Mouse (Mus musculus): ENCODE data around the gene Cfap300.

Gene Cfap300

GRCm38 (mm10) chr9:8042338-8043043, at the start of gene Cfap300:
Gene Cfap300, minus strand, starts transcription at chr9:8042823.
- DNase-seq (ENCODE audit: low read depth, low spot score): peak; percentile 97

- DNase-seq (ENCODE audit: low read depth, low spot score): no peak
These were observed 36.3 kb upstream of the Cfap300 start for GRCm38 (mm10) chr9:8078882-8079281.

DNA sequence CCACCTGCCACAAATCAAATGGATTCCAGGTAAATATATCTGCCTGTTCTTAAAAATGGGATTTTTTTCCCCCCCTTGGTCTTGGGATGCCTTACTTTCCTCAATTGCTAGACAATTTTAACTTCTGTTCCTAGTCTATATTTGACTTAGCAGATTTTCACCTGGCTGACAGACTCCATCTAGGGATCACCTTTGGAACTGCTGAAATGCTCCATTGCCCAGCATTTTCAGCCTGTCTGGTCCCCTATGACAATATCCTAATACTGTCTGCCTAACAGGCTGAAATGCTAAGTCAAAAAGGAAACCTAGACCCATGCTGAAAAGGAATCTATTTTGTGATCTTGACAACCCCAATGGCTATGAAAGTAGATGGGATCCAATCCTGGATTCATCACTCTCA, 31.7 kb upstream of the Cfap300 start:
- DNase-seq (ENCODE audit: low read depth, low spot score): peak; percentile 20

DNA sequence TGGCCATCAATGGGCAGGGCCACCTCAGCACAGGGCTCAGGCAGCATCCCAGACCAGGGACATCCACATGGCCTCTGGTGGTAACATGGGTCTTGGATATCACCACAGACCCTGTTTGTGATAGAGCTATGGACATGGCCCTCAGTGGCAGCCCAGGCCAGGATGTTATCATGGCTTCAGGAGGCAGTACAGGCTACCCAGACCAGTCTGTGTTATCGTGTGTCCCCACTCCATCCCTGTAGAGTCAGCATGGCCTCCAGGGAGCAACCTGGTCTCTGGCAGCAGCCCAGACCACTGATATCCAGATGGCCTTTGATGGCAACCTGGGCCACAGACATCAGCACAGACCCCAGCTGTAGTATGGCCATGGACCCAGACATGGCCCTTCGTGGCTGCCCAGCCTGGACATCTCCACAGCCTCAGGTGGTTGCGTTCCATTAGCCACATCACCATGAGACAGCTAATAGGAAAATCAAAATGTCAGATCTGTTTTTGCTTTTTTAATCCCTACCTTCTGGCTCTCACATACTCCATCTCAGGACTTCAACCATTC, 30.7 kb upstream of the Cfap300 start:
- no peak for DNase-seq (ENCODE audit: low read depth, low spot score)

GRCm38 (mm10) chr9:8059636-8060035, 17.0 kb upstream of the Cfap300 start:
- no peak for DNase-seq (ENCODE audit: low read depth, low spot score)

DNA sequence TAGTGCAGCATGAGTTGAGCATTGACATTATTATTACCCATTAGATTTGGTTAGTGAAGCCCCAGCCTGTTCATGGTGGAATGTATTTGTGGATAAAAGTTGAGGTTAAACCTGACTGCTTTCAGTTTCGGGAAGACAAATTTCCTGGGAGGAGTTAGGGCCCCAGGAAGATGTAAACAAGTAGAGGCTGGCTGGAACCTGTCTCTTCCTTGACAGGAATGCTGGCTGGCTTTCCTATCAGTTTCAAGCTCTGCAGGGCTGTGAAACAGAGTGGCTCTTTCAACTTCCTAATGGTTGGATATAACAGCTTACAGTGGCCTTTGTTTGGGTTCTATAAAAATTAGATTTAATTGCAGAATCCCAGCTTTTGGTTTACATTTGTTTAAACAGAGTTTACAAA, 12.2 kb upstream of the Cfap300 start:
- DNase-seq (ENCODE audit: low read depth, low spot score): peak; percentile 45

DNA sequence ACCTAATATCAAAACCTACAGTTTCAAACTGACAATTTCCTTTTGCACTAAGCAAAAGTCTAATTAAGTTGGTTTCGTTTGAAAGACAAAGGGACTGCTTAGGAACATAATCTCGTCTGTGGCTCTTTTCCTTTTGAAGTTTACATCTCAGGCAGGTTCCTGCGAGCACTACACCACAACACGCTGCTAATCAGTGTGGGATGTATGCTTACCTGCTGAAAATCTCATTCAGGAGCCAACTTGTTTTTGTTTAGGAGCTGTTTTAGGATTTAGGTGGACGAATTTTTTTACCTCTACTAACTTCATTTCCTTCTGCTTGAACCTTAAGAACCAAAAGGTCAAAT, 393 bp upstream of the Cfap300 start:
- no peak for DNase-seq (ENCODE audit: low read depth, low spot score)

- peak; percentile 84 for DNase-seq (ENCODE audit: low read depth, low spot score)
These were observed 7.1 kb downstream of the Cfap300 start for GRCm38 (mm10) chr9:8035546-8035945.

DNA sequence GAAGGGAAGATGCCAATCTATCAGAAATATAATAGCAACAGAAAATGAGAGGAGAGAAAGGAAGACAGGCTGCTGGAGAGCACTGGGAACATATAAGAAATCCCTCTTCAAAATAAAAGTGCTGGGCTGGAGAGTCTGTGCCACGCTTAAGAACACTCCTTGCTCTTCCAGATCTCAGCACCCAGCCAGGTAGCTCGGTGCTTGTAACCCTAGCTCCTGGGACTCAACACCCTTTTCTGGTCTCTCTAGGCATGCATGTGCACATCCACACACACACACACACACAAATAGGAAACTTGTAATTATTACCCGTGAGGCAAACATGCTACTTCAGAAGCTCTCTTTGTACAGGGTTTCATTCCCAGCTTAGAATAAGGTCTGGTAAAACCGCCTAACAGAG, 7.5 kb downstream of the Cfap300 start:
- DNase-seq (ENCODE audit: low read depth, low spot score): no peak

- no peak for DNase-seq (ENCODE audit: low read depth, low spot score)
These were observed 8.5 kb downstream of the Cfap300 start for GRCm38 (mm10) chr9:8034143-8034542.

DNA sequence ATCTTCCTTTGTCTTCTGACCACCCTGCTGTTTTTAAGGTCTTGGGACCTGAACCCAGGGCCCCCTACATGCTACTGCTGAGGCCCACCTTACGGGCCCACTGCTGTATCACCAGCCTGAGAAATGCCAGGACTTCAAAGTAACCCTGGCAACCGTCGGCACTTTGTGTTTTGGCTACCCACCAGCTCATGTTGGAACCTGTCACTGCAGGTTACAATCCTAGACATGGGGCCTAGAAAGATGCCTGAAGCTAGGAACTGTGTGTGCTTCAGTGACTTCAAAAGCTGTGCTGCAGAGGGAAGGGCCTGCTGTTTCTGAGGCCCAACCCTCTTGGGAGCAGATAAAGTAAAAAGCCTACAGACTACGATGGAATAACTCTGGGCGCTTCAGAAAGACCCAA, 9.8 kb downstream of the Cfap300 start:
- no peak for DNase-seq (ENCODE audit: low read depth, low spot score)

GRCm38 (mm10) chr9:8018609-8019008, 24.0 kb downstream of the Cfap300 start:
- DNase-seq (ENCODE audit: low read depth, low spot score): no peak

- DNase-seq (ENCODE audit: low read depth, low spot score): no peak
These were observed 25.2 kb downstream of the Cfap300 start for GRCm38 (mm10) chr9:8017253-8017913.

DNA sequence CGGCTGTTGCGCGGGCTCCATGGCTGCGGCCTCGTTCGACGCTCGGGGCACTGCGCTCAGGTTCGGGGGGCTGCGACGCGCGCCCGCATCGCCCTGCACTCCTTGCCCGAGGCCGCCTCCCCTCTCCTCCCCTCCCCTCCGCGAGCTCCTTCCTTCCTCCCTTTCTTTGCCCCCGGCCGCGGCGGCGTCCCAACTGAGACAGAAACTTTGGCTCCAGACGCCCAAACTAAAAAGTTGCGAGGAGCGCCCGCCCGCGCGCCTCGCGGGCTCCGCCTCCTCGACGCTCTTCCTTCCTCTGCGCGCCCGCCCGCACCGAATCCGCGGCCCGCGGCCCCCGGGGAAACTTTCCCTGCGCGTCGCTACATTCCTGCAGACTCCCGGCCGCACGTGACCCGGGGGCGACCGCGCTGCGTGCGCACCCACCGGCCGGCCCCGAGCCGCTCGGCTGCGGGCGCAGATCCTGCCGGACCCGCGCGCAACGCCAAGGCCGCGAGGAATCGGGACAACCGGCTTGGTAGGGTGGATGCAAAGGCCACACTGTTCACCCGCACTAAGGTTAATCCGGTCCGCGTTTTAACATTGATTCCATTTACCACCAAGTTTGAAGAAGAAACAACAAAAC, 38.1 kb downstream of the Cfap300 start, which contains the start of gene Yap1:
Gene Yap1 (minus strand): TSS at position 227 of the 622 bp plus-strand sequence.
- DNase-seq (ENCODE audit: low read depth, low spot score): peak; percentile 91

DNA sequence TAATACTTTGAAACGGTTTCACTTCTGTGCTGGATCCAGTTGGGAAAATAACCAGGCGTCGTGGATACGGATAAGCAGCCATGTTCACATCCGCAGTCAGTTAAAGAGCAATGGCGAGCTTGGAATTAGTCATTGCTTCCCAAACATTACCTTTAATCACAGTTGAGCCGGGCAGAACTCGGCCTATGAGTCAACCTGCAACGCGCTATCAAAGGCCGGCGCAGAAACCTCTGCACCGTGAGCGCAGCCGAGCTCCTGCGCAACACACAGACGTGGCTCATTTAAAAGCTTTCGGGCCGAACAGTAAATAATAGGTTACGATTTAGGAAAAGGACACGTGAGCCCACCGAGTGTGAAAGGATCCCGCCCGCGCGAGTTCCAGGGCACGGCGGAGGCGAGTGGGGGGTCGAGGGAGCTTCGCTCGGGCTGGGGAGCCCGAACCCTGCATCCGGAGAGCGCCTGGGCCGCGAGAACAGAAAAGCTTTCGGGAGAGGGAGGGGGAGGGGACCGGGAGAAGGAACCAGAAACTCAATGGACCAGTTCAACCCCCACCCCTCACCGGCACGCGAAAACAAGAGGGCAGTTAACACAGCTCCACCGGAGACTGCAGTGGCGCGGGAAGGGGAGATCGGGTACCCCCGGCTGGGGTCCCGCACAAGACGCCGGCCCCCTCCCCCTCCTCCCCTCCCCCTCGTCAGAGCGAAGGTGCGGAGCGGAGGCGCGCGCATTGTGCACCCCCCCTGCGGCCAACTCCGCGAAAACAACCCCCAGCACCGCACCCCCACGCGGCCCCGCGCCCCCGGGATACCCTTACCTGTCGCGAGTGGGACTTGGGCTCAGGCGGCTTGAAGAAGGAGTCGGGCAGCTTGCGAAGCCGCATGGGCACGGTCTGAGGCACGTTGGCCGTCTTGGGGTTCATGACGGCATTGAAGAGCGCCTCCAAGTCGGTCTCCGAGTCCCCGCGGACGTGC, 39.0 kb downstream of the Cfap300 start:
- DNase-seq (ENCODE audit: low read depth, low spot score): peak; percentile 76

- no peak for DNase-seq (ENCODE audit: low read depth, low spot score)
These were observed 39.8 kb downstream of the Cfap300 start for GRCm38 (mm10) chr9:8002806-8003205.

GRCm38 (mm10) chr9:8001352-8001751, 41.3 kb downstream of the Cfap300 start:
- DNase-seq (ENCODE audit: low read depth, low spot score): no peak

GRCm38 (mm10) chr9:7994275-7994674, 48.3 kb downstream of the Cfap300 start:
- DNase-seq (ENCODE audit: low read depth, low spot score): no peak

DNA sequence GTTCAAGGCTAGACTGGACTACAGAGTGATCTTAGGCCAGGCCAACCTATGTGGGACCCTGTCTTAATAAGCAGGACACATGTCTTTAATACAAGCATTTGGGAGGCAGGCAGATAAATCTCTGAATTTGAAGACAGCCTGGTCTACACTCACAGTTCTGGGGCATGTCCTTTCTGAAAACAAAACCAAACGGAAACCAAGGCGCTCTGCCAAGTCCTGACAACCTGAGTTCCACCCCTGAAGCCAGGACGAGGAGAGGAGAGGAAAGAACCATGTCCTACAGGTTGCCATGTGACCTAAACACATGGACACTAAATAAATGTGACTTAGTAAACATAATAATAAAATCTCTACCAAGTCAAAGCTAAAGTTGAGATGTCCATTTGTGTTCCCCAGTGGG, 50.0 kb downstream of the Cfap300 start:
- no peak for DNase-seq (ENCODE audit: low read depth, low spot score)

DNA sequence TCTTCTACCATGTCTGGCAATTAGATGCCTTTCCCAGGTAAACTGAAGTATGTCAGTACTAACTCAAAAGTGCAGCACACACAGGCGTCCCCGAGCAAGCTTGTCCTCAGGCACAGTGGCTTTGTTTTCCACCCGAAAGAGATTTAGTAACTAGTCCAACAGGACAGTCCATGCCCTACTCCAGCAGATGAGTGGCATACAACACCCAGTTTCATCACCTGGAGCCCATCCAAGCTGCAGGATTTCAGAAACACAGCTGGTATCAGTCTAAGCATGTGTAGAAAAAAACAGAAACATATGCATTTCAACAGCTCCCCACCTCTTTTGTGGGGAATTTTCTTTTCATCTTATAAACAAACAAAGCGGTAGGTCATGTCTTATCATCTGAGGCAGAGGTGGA, 51.7 kb downstream of the Cfap300 start:
- no peak for DNase-seq (ENCODE audit: low read depth, low spot score)

DNA sequence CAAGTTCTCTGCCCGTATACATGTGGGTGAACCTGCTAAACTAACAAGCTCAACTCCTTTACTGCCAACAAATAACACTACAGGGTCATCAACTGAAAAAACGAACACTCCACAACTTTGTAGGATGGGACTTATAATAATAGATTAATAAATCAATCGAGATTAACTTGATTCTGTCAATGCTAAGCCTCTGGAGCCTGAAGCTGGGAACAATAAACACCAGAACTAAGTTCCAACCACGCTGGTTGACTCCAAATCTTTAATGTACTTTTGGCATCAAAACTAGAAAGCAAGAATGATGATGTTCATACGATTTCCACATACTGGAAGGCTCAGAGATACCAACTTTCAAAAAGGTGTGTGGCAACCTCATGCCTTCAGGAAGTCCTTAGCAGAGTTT, 55.5 kb downstream of the Cfap300 start:
- DNase-seq (ENCODE audit: low read depth, low spot score): no peak
